Mouse (Mus musculus) myocyte (in vitro differentiated cells): ENCODE measurements around the gene Cyp4v3.

Source experiments
- CEBPB ChIP-seq: IDR thresholded peaks from 2 replicates; pipeline ENCODE4 v1.6.1; 2011; ENCODE audit warnings: mild to moderate bottlenecking, moderate library complexity; ENCODE audit not compliant: poor library complexity, insufficient read depth, severe bottlenecking
- E2F4 ChIP-seq: IDR thresholded peaks from one replicate; pipeline ENCODE4 v1.6.1; 2011; ENCODE audit warnings: mild to moderate bottlenecking, control low read depth, moderate library complexity; ENCODE audit not compliant: insufficient read depth
- MAX ChIP-seq: IDR thresholded peaks from one replicate; pipeline ENCODE4 v1.6.1; 2011; ENCODE audit warnings: low read depth, mild to moderate bottlenecking, control low read depth
- MYOD1 ChIP-seq, 3 experiments: IDR thresholded peaks; one replicate each; pipeline ENCODE4 v1.6.1; 2011; ENCODE audit warnings: control low read depth in 2 of 3, low read depth in 2 of 3, mild to moderate bottlenecking in 2 of 3, moderate library complexity in 1 of 3; ENCODE audit not compliant: insufficient read length in 2 of 3, control insufficient read depth in 1 of 3
- MYOG ChIP-seq, 3 experiments: IDR thresholded peaks; one replicate each; pipeline ENCODE4 v1.6.1; 2011; ENCODE audit warnings: control low read depth in 2 of 3, low read depth in 2 of 3, mild to moderate bottlenecking in 2 of 3; ENCODE audit not compliant: insufficient read length in 2 of 3, control insufficient read depth in 1 of 3, insufficient read depth in 1 of 3
- POLR2A ChIP-seq: IDR thresholded peaks from one replicate; pipeline ENCODE4 v1.6.1; 2011; ENCODE audit warnings: low read depth, mild to moderate bottlenecking, control low read depth, moderate library complexity; ENCODE audit not compliant: insufficient read length
- POLR2AphosphoS2 ChIP-seq: IDR thresholded peaks from one replicate; pipeline ENCODE4 v1.6.1; 2011; ENCODE audit warnings: low read depth, control low read depth; ENCODE audit not compliant: insufficient read length
- SRF ChIP-seq: IDR thresholded peaks from one replicate; pipeline ENCODE4 v1.6.1; 2011; ENCODE audit warnings: low read depth; ENCODE audit not compliant: control insufficient read depth, insufficient read length
- TCF12 ChIP-seq: IDR thresholded peaks from one replicate; pipeline ENCODE4 v1.6.1; 2011; ENCODE audit warnings: mild to moderate bottlenecking, control low read depth; ENCODE audit not compliant: poor library complexity, insufficient read depth, severe bottlenecking
- TCF3 ChIP-seq: IDR thresholded peaks from one replicate; pipeline ENCODE4 v1.6.1; 2011; ENCODE audit warnings: low read depth, control low read depth; ENCODE audit not compliant: insufficient read length

GRCm38 (mm10) chr8:45305479-45305878 lies 27.5 kb downstream of the Cyp4v3 start:
- TF ChIP-seq CEBPB: no peak
- no peak for TF ChIP-seq POLR2A
- no peak for TF ChIP-seq MAX
- TF ChIP-seq E2F4: no peak
- no peak for TF ChIP-seq MYOG (IDR thresholded peaks at IDR 0.05; ENCODE audit: control insufficient read depth in 1 of 3, insufficient read depth in 1 of 3, insufficient read length in 2 of 3, low read depth in 2 of 3)
- no peak for TF ChIP-seq POLR2AphosphoS2
- no peak for TF ChIP-seq TCF12
- TF ChIP-seq MYOD1 (IDR thresholded peaks at IDR 0.05; ENCODE audit: control insufficient read depth in 1 of 3, insufficient read length in 2 of 3, low read depth in 2 of 3): no peak
- no peak for TF ChIP-seq TCF3
- TF ChIP-seq SRF: no peak
